Mouse (Mus musculus): ENCODE data around the gene Unc5cl.

Unc5cl gene

GRCm38 (mm10) chr17:48454688-48455087, at the start of gene Unc5cl:
Gene Unc5cl (plus strand): TSS chr17:48454901.
- DNase-seq, result no peak

- no peak for DNase-seq
Observed at GRCm38 (mm10) chr17:48407154-48407553, 47.5 kb upstream of the Unc5cl start.

GRCm38 (mm10) chr17:48407910-48408525, 46.7 kb upstream of the Unc5cl start:
- DNase-seq, result no peak

GRCm38 (mm10) chr17:48408526-48409291, 46.0 kb upstream of the Unc5cl start:
- peak; percentile 83 for DNase-seq

GRCm38 (mm10) chr17:48409380-48410298, 45.1 kb upstream of the Unc5cl start, which contains the start of the genes Nfya and Oard1:
Gene Nfya (minus strand): TSS chr17:48409906.
Gene Oard1 (plus strand): TSS chr17:48410014.
- DNase-seq, result peak; percentile 100

GRCm38 (mm10) chr17:48410299-48410785, 44.4 kb upstream of the Unc5cl start:
- peak; percentile 62 for DNase-seq

- DNase-seq, result no peak
Observed at GRCm38 (mm10) chr17:48411241-48411640, 43.5 kb upstream of the Unc5cl start.

GRCm38 (mm10) chr17:48416011-48416410, 38.7 kb upstream of the Unc5cl start:
- DNase-seq, result no peak

- peak; percentile 76 for DNase-seq
Observed at GRCm38 (mm10) chr17:48416425-48417195, 38.1 kb upstream of the Unc5cl start.

GRCm38 (mm10) chr17:48417521-48417920, 37.2 kb upstream of the Unc5cl start:
- DNase-seq, result no peak

- DNase-seq, result no peak
Observed at GRCm38 (mm10) chr17:48418174-48418573, 36.5 kb upstream of the Unc5cl start.

GRCm38 (mm10) chr17:48418781-48419180, 35.9 kb upstream of the Unc5cl start:
- no peak for DNase-seq

- no peak for DNase-seq
Observed at GRCm38 (mm10) chr17:48419571-48419970, 35.1 kb upstream of the Unc5cl start.

- no peak for DNase-seq
Observed at GRCm38 (mm10) chr17:48424237-48424636, 30.5 kb upstream of the Unc5cl start.

- no peak for DNase-seq
Observed at GRCm38 (mm10) chr17:48425823-48426612, 28.7 kb upstream of the Unc5cl start.

- no peak for DNase-seq
Observed at GRCm38 (mm10) chr17:48426991-48427750, 27.5 kb upstream of the Unc5cl start.

GRCm38 (mm10) chr17:48427852-48428530, 26.7 kb upstream of the Unc5cl start:
- DNase-seq, result no peak

- DNase-seq, result no peak
Observed at GRCm38 (mm10) chr17:48430394-48430793, 24.3 kb upstream of the Unc5cl start.

GRCm38 (mm10) chr17:48431054-48431453, 23.6 kb upstream of the Unc5cl start:
- DNase-seq, result no peak
